Mouse (Mus musculus) layer of hippocampus, postnatal 36 days (tissue): ENCODE data around the gene Iscu. TPM values are rescaled to one million over a fixed set of nuclear protein-coding genes. Genes with fewer than 3 reads are reported as not detected.
"Not testable (repeated sequence)": the region's sequence is repeated elsewhere in the genome, so short reads cannot be mapped to it uniquely, and the experiment has no call there.

Source experiments
- DNase-seq, 2 experiments: peaks; one replicate each; pipeline ENCODE4 v3.0.0; 2022
- total RNA-seq, 2 experiments: library from RNA; stranded (reverse); gene quantifications; 2 replicates each; pipeline ENCODE4 v1.2.3; 2021

The Iscu gene
- total RNA-seq, 2 experiments from 2014 or later = 110 to 126 TPM

DNA sequence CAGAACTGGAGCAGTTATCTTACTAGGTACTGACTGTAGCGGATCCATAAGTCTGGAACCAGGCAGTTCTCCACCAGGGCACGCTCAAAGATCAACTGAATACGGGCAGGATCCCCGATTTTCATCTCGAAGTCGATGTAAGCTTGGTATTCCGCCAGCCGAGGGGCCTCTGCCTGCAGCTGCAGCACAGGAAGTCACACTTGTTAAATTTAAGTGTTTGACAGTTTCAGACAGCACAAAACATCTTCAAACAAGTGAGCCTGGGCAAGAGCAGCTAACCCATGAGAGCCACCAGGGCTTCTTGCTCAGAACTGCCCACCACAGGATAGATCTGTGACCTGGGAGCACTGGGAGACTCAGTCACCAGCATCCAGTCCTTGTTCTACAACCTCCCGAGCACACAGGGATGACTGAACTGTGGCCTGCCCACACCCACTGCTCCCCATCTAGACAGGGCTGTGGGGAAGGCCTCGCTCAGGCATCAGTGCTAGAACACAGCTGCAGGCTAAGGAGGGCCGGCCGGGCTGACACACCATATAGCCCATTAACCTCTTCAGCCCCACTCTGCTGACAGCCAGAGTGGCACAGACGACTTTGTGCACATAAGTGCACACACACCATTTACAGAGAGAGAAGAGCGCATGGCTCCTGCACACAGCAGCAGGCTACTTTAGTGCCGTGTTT is 17.1 kb upstream of the Iscu start:
- no peak for DNase-seq

DNA sequence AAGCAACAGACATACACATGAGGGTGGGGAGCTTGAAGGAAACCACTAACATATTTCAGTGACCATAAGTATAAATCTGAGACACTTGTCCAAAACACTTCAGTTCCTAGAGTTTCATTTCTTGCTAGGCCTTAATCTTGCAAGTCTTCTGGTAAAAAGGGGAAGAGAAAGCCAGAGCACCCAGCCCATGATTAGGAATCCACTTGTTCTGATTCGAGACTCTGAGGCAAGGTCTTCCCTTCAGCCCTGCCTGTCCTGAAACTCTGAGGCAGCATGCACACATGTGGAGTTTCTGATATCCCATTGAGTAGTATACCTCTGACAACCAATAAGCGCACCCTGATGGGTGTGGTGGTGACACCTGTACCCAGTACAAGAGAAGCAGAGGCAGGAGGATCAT is 11.0 kb upstream of the Iscu start:
- no peak for DNase-seq

DNA sequence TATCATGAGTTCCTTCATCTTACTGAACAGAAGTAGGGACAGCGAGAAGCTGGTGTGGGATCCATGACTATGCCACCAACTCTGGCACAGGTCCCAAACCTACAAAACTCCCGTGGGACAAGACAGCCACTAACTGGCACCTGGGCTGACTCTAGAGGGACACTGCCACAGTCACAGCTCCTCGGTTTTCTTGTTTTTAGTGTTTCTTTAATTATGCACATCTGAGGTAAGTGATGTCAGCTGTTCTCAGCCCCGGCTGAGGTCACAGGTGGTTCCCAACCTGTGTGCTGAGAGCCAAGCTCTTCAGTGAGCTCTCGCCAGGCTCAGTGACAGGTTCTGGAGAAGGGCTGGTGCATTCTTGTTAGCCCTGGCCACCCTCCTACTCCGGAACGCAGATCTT is 8.1 kb upstream of the Iscu start:
- no peak for DNase-seq

DNA sequence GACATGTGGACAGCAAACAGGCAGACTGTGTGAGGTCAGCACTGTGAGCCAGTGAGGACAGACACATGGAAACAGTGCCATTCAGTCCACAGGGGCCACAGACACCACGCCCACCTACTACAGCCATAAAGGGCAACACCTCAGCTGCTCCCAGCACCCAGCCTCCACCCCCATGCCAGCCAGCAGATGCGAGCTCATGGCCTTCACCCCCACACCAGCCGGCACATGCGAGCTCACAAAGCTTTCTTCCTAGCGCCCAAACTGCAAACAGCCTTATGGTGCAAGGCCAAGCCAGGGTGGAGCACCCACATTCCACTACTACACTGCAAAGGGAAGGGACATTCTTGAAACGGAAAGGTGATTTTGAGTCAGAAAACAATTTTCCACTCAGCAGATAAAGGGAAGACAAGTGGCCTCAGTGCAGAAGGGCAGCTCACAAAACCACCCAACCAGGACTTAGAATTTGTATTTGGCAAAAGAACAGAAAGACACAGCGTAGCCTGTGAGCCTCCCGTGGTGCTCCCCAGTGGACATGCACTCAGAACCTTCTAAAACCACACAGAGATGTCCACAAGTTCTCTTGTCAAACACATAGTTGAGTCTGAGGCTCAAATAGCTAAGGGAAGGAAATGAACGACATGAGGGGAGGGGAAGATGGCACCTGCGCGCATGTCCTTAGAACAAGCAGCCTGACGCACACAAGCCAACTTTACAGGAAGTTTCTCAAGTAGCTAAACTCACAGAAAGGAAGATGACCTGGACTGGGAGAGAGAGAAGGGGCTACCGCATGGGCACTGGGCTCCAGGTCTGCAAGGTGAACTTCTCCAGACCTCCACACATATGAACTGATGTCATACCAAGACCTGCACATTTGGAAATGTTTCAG is 6.7 kb upstream of the Iscu start:
- peak; percentile 37 to 41 for DNase-seq

DNA sequence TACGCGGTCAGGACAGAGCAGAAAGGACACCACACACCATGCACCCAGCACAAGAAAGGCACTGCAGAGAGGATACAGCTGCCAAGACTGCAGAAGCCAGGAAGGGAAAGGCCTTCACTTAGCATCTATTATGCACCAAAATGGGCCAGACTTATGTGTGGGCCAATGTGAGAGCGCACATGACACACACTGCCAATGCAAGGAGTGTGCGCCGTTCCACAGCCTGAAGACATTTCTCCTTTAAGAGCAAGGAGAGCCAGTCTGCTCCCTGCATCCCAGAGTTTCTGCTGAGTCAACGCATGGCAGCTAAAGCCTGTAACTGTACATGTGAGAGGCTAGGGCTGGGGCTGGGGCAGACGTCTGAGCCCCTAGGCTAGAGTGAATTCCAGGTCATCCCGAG is 3.7 kb upstream of the Iscu start:
- no peak for DNase-seq

DNA sequence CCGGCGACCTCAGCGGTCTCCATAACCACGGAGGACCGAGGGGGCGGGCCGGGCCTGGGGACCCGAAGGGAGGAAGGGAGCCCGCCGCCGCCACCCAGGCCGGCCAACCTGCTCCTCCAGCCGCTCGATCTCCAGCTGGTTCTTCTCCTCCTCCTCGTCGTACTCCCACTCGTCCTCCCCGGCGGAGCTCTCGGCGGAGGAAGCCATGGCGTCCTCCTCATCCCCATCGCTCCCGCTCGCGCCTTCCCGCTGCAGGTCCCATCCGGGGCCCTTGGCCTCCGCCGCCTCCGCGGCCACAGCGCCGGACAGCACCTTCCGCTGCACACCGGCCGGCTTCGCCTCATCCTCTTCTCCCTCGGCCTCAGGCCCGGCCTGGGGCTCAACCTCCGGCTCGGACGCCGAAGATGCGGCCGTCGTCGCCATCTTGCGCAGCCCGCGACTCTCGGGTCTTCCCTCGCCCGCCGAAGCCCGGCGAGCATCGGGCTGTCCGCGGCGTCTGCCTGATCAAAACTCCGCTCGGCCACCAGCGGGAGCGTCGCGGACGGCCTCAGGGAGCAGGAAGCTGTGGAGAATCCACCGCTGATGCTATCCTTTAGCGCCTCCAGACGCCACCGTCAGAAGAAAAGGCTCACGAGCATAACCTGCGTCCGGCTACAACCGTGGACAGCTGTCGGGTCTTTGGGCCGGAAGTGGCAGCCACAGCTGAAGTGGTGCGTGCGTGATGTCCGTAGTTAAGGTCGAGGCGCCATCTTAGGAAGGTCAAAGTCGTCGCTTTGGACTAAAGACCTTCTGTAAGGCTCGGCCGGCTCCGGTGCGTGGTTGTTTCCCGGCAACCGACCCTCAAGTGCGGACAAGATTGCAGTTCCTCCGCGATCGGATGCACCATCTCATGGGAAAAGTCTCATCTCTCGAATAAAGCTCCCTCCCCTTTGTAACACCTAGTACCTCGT is 1.1 kb upstream of the Iscu start:
- peak; percentile 88 to 89 for DNase-seq

DNA sequence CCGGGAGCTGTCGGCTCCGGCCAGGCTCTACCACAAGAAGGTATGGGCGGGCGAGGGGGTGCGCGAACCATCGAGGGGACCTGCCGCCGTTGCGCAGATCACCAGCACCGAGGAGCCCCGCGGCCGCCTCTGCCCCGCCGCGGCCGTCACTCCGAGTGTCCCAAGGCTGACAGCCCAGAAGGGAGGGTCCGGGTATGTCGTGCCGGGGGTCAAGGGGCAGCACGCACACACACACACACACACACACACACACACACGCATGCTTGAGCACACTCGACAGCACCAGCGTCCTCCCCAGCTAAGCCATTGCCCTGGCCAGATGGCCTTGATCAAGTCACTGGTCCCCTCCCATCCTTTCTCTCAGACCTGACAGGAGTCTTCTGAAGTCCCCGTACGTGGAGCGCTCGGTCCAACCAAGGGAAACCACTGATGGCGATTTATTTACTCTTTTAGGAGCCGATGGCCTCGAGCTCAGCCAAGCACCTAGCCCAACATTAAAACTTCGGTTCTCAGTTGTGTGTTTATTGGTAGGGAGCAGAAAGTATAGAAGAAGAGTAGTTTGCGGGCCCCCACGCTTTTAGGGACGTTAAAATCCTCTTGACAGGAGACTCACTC is 464 bp downstream of the Iscu start:
- no peak for DNase-seq

DNA sequence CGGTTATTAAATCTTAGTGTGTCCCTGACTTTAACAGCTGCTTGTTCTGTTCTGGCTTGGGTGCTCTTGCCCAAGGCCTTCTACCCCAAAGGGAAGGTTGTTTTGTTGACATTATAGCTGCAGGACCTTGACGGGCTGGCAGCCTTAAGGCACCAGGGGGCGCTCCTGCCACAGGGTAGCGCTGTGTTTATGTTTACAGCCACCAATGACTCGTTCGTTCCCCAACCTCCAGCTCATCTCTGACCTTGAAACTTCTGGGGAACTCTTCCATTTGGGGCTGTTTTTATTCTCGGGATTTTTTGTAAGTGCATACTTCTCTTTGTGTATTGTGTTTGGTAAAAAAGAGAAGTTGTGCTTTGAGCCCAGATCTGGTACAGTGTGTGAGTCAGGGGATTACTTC is 1.1 kb downstream of the Iscu start:
- DNase-seq = peak; percentile 83 to 86

DNA sequence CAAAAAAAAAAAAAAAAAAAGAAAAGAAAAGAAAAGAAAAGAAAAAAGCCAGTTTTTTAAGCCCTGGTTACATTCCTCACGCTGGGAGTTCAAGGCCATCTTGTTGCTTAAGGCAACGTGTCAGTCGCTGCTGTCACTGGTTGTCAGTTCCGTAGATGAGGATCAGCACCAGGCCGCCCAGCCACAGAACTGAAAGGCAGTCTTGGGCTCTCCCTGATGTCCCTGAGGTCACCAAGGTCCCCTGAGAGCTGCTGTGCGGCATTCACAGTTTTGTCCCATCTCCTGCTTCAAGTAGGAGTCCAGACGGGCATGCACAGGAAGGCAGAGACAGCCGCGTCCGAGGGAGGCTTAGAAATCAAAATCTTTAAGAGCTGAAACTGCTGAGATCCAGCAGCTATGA is 3.0 kb downstream of the Iscu start:
- no peak for DNase-seq

DNA sequence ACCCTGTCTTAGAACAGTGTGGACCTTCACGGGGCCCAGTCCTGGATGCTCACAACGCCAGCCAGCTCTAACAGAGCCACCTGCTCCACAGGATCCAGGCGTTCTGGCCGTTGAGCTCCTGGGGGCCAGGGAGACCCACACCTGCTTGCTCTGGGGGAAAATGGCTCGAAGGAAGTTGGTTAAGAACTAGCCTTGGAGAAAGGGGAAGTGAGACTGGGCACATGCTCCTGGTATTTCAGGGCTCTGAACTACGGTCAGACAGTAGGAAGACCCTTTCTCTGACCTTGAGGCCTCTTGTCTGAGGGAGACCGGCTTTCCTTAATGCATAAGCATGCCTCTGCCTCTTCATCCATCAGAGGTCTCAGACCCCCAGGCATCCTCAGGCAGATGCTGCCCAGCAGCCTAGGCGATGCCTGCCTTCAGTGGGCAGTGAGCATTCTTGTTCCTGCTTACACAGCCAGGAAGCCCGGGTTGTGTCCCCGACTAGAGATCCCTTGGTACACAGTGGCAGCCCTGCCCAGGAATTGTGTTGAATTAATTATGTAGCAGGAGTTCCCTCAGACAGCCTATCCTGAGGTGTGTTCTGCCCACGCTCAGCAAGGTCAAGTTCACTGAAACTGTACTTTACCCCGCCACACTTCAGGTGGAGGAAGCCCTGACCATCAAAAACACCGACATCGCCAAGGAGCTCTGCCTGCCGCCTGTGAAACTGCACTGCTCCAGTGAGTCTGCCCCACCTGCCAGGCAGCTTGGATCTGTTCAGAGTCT is 3.8 kb downstream of the Iscu start:
- DNase-seq = no peak

DNA sequence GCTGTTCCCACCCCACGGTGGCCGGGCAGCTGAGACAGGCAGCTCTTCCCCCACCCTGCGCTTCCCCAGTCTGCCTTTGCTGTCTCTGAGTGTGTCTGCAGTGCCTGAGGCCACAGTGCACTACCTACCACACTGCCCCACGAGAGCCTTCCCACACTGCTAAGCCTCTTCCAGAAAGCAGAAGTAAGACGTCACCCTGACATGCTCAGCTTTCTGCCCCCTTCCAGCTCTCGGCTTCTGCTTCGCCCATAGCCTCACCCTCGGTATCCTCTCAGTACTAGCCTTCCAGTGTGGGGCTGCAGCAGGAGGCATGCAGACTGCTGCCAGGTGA is 4.3 kb downstream of the Iscu start:
- DNase-seq = no peak

DNA sequence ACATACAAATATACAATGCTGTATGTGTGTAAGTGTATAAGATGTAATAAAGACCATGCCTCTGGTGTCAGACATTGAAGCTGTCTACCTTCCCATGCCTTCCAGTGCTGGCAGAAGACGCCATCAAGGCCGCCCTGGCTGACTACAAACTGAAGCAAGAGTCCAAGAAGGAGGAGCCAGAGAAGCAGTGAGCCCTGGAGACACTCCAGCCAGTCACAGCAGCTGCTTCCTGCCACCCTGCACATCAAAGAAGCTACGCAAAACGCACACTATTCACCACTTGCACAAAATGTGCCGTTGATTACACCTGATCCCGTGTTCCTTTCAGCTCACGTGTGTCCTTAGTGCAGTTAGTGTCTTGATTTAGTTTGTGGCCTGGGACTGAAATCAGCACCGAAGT is 5.2 kb downstream of the Iscu start:
- not testable (repeated sequence) for DNase-seq

DNA sequence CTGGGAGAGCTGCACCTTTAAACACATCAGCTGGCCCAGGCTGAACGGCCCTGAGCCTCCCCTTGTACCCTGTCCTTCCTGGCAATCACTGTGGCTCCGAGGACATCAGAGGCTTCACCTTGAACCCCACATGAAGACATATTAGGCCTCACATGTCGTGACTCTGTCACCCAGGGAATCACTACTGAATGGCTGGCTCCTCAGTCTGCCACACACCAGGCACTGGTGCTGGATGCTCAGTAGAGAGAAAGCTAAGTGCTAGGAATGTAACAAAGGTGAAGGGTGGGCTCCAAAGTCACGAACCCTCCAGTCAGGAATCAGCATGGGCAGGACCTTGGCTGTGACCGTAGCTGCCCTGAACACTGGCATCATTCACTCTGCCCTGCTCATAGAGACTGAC is 7.0 kb downstream of the Iscu start:
- DNase-seq = no peak

DNA sequence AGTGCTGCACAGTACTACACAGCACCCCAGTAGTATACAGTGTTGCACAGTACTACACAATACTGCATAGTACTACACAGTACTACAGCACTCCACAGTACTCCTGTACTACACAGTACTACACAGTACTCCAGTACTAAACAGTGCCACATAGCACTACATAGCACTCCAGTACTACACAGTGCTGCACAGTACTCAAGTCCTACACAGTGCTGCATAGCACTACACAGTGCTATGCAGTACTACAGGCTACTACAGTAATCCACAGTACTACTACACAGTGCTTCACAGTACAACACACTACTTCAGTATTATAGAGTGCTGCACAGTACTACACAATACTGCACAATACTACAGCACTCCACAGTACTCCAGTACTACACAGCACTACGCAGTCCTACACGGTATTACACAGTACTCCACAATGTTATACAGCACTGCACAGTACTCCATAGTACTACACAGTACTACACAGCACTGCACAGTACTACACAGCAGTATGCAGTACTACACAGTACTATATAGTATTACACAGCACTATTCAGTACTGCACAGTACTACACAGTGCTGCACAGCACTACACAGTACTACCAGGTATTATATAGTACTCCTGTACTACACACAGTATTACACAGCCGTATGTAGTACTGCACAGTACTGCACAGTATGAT is 7.7 kb downstream of the Iscu start:
- no peak for DNase-seq

DNA sequence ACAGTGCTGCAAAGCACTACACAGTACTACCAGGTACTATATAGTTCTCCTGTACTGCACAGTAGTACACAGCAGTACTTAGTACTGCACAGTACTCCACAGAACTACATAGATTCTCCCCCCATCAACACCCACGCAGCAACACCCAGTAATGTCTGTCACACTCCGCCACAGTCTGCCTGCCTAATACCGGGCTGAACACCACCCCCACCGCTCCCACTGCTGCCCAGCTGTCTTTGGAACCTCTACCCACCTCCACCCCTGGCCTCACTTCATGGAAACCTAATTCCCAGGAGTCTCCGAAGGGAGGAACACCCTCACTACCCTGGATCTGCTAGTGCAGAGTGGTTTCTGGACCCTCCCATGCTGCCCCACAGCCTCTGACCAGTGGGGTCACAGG is 8.2 kb downstream of the Iscu start:
- DNase-seq = no peak

DNA sequence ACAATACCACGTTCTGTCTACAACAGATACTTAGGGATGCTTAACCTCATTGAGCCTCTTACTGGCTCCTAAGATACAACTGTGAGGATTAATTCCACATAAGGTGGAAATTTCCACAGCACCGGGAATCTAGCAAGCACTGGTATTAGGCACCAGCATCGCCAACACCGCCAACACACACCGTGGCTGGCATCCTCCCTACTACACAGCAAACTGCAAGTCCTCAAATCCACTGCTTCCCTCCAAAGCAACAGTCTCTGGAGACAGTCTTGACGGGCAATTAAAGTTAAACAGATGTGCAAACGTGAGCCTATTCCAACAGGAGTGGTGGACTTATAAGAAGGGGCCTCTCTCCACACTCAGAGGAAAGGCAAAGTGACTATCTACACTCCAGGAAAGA is 8.7 kb downstream of the Iscu start:
- DNase-seq = no peak

DNA sequence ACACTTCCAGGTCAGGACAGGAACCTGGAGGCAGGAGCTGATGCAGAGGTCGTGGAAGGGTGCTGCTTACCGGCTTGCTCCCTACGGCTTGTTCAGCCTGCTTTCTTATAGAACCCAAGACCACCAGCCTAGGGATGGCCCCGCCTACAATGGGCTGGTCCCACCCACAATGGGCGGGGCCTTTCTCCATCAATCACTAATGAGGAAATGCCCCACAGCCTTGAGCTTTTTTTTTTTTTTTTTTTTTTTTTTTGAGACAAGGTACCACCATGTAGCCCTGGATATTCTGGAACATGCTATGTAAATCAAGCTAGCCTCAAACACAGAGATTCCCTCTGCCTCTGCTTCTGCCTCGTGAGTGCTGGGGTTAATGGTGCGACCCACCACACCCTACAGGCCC is 9.3 kb downstream of the Iscu start:
- no peak for DNase-seq

DNA sequence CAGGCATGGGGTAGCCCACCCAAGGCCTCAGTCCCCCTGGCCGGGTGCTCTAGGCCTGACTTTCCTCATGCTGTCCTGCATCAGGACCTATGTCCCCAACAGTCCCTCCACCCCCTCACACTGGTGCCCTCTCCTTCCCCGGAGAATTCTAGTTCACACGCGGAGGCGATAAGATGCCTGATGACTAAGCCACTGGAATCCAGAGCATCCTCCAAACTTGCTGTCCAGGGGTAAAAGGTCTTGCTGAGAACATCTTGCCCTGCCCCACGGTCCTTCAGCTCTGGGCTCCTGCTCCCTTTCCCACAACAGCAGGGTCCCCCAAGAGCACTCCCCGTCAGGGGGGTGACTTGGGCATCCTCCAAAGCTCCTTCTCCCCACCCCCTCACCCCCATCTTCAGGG is 10.1 kb downstream of the Iscu start:
- DNase-seq = no peak

DNA sequence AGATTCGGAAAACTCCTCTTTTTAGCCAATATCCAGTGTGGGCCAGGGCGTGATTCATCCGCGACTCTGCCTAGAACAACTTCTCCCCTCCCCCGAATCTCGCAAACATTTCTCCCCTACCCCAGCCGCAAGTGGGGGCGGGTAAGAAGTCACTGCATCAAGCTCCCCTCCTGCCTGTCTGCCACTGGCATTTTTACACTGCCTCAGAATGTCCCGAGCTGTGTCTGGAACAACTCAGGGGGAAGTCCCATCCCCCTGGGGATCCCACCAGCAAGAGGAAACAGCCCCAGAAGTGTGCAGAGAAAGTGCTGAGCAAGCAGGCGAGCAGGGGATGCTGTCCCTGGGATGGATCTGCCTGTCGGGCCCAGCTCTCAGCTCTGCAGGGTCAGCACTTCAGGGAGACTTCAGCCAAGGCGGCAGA is 11.0 kb downstream of the Iscu start:
- DNase-seq = no peak

DNA sequence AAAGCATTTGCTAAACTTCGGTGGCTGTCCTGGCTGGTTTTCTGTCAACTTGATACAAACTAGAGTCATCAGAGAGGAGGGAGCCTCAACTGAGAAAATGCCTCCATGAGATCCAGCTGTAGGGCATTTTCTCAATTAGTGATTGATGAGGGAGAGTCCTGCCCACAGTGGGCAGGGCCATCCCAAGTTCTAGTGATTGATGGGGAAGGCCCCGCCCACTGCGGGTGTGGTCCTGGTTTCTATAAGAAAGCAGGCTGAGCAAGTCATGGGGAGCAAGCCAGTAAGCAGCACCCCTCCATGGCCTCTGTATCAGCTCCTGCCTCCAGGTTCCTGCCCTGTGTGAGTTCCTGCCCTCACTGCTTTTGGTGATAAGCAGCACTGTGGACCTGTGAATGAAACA is 11.6 kb downstream of the Iscu start:
- DNase-seq = not testable (repeated sequence)

DNA sequence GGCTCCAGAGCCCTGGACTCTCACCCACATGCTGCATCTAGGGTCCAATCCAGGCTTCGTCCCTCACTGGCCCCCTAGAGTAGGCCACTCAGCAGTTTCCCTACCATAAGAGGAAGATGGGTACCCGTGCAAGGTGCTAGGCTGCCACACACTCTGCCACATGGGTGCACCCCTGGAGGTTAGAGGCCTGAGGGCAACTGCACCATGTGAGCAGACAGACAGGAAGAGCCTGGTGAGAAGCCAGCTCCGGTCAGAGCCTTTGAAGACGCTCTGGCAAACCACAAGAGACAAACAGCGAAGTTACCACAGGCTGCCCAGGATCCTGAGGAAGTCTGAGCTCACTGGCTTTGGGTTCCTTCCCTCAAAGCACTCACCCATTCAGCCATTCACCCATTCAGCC is 14.4 kb downstream of the Iscu start:
- no peak for DNase-seq
